Mouse (Mus musculus) erythroblast, embryonic 14.5 days (primary cell): Measurements from ENCODE around the gene Pls1.

Experiments used
- GATA1 ChIP-seq: IDR thresholded peaks from 2 replicates; pipeline ENCODE4 v1.6.1; 2012; ENCODE audit warnings: low read length, inconsistent platforms, mixed read lengths
- TAL1 ChIP-seq: IDR thresholded peaks from 3 replicates; pipeline ENCODE4 v1.6.1; 2012; ENCODE audit warnings: low read length, inconsistent platforms, mixed read lengths

DNA sequence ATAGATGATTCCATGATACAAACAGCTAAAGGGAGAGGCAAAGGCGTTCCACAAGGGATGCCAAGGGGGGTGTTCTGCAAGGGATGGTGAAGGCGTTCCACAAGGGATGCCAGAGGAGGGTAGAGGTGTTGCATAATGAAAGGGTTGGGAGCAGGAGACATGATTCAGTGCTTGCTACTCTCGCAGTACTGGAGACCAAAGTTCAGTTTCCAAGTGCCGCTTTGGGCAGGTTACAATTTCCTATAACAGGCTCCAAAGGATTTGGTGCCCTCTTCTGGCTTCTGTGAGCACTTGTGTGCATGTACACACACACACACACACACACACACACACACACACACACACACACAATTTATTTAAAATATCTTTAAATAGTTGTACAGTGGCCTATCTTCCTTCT is 33.3 kb downstream of the Pls1 start:
- no peak for TF ChIP-seq GATA1
- no peak for TF ChIP-seq TAL1
